Mouse (Mus musculus) gastrocnemius, postnatal 4 days (tissue): ENCODE data around the gene D5Ertd579e. TPM values are rescaled to one million over a fixed set of nuclear protein-coding genes. Genes with fewer than 3 reads are reported as not detected.
A peak's percentile ranks its signal among the peaks of the same experiment; 100 is the strongest.

ENCODE experiments used
- DNase-seq, 2 experiments: peaks; one replicate each; pipeline ENCODE4 v3.0.0; 2021 to 2022; ENCODE audit warnings: low spot score in 2 of 2, mixed read lengths in 2 of 2
- total RNA-seq, 2 experiments: library from RNA; stranded (reverse); gene quantifications; 2 replicates each; pipeline ENCODE4 v1.2.3; 2021

Gene D5Ertd579e
- total RNA-seq, 2 experiments from 2014 or later = 61.3 to 72.9 TPM

DNA sequence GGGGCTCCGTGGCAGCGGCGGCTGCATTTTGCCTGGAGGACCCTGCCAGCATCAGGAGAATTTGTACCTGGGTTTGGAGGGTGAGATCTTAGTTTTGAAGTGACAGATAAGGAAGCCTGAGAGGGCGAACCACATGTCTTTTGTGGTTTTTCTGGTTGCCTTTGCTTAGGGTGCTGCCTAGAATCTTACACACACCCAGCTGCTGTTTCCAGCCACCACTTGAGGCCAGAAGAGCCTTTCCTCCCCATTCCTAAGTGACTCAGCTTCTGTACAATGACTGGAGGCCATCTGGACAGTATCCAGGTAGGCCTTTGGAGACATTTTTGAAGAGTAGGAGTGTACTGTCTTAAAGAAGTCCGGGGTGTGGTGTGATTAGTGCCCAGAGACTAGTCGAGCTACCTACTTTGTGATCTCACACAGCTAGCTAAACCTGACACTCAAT lies 26.6 kb upstream of the D5Ertd579e start:
- peak in 1 of 2 experiments; percentile 44 for DNase-seq

DNA sequence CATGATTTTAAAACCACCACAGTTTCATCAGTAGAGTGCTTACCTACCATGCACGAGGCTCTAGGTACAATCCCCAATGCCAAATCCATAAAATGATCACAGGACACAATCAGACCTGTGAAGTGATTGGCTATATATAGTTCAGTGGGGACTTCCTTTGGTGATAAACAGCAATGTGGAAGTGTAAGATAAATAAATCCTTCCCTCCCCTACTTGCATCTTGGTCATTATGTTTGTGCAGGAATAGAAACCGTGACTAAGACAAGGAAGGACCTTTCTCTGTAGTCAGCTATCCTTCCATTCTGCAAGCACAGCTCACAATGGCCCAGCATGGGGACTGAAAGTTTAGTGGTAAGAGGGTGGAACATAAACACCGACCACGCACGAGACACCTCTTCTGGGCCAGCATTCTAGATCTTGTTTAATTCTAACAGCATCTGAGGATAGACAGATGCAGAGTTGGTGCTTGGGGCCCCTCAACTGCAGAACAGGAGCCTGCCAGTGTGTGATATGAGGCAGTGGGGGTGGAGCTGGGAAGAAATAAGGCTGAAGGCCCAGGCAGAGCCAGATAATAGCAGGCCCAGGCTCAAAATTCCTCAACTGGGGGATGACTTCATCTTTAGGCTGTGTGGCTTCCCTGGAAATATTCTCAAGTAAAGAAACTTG lies 25.0 kb upstream of the D5Ertd579e start:
- no peak for DNase-seq

DNA sequence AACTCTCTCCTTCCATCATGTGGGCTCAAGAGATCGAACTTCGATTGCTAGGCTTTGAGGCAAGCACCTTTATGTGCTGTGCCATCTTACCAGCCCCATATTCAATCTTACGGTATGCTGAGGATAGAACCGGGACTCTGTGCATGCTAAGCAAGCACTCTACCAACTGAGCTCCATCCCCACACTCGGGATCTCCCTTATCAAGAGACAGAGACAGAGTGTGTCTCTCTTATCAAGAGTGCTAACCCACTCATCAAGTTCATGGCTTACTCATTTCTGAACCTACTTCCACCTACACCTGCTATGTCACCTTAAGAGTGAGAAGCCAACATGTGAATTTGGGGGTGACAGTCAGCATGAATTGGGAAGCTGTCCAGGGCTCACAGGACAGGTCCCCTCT lies 24.4 kb upstream of the D5Ertd579e start:
- DNase-seq = no peak

DNA sequence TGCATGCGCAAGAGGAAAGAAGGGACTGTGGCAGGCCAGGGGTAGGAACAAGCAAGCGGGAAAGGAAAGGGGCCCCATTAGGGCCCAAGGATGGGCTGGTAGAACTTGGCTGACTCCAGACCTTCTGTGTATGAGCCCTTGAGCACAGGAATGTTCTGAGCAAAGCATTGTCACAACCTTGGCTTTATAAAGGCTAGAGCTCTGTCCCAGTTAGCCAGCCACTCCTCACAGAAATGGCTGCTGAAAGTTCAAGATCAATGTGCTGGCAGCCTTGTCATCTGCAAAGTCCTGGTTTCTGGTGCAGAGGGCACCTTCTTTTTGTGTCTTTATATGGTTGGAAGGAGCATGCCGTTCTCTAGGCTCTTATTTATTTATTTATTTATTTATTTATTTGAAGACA lies 23.8 kb upstream of the D5Ertd579e start:
- no peak for DNase-seq

DNA sequence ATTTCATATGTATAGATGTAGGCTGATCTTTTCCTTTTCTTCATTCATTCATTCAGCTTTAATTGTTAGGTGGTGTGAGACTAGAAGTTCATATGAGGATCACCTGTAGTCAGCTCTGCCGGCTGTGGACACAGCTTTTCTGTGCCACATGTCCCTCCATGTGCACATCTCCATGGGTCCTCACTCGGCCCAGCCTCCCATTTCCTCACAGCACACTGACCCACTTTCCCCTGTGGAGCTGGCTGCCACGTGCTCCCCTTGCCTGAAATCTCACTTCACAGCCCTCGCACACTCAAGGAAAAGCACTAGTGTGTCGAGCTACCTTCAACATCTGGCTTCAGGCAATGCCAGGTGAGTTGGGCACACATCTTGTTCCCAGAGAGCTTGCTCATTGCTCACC lies 23.3 kb upstream of the D5Ertd579e start:
- DNase-seq = no peak

DNA sequence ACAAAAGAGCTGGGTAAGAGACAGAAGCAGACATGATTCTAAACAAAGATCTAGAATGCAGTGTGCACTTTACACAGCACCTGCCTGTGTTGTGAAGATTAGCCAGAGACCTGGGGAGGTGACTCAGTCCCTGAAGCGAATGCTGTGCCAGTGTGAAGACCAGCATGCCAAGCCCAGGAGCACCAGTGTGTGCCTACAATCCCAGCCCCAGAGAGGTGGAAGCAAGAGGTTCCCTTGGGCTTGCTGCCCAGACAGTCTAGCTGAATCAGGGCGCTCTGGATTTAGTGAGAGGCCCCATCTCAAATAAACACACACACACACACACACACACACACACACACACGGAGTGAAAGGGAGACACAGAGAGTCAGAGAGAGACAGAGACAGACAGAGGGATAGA lies 22.1 kb upstream of the D5Ertd579e start:
- no peak for DNase-seq

DNA sequence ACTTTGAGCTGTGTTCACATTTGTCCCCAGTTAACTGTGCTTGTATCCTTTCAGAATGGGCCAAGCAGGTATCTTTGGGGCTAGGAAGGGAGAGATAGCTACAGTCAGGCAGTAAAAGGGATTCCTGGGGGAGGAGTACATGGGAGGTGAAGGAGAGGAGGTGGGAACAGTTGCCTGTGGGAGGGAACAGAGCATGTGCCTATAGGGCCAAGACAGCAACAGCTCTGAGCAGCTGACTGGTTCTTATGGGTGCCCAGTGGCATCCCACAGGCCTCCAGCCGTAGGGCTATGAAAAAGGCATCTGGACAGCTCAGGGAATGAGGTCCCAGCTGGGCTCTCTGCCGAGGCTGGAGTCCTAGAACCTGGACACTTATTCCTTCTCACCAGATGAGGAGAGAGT lies 21.0 kb upstream of the D5Ertd579e start:
- no peak for DNase-seq

DNA sequence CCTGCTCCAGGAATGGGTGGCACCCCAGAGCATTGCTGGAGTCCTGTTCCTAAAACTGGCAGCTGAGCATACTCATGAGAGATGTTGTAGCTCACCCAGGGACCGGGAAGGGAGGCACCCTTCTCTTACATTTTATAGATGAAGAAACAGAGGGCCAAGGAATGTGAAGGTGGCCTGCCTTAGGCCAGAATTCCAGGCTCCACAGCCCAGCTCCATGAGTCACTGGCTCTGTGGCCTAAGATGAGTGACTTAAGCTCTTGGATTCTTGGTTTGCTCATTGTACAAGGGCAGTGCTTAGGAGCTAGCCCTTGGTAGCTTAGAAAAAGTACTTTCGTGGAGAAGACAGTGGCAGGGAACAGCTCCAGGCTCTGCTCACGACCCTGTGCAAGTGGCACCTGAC lies 19.0 kb upstream of the D5Ertd579e start:
- DNase-seq = peak in 1 of 2 experiments; percentile 13

DNA sequence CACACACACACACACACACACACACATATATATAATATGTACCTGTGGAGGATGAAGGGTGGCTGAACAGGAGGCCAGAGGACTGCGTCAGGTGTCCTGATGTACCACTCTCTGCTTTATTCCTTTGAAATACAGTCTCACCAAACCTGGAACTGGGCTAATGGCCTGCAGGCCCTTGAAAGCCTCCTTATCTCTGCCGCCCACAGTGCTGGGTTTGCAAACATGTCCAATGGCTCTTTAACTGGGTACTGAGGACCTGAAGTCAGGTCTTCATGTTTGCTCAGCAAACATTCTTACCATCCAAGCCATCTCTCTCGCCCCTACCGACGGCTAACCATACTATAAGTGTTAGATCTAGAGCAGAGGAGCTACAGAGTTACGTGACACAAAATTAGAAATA lies 17.9 kb upstream of the D5Ertd579e start:
- DNase-seq = no peak

DNA sequence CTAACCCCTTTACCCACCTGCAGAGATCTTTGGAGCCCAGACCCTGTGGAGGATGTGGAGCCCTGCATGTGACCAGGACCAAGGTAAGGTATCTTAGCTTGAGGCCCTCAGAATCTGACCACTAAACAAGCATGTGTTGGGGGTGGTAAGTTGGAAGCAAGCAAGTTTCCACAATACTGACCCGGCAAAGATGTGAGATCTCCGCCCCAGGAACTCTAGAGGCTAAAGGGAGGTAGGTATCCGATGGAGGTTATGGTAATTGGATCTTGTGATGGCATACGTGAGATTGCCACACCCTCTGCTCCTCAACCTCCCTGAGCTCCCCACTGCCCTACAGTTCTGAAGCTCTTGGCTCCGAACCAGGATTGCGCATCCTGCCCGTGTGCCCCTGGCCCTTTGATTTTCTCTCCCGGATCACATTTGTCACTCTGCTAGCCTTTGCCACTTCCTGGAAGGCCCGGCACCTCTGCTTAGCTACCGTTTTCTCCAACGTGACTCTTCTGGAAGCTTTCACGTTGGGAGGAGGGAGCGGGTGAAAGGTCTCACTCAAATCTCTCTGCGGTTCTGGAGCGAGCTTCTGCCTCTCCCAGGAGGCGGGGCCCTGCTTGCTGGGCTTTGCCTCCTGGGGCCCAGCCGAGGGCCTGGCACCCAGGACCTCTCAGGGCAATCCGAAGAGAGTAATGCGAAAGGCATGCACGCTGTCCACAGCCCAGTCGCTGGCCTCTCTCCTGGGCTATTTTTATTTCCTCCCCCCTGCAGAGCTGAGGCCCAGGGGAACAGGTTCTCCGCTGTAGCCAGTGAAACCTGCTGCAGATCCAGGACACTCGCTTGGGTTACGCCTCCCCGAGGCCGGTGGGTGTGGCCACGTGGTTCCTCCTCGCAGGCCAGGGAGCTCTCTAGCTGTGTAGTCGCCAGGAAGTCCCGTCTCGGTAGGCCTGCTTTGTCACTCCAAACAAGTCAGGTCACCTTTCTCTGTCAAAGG lies 17.0 kb upstream of the D5Ertd579e start:
- DNase-seq = peak; percentile 55 to 81

DNA sequence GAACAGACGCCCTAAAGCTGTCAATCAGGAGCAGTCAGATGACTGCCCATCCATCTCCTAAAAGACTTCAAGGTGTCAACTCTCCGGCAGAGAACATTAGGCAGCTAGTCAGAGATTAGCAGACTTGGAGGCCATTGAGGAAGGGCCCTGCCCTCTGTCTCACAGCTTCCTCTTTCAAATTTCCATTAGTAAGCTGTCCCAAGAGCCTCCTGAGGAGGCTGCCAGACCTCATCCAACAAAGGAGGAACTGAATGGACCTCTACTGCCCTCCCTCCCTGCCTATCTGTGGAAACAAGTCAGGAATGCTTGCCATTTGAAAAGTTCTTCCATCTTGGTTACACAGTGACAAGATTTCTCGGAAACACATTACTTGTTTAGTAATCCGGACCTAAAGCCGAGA lies 16.0 kb upstream of the D5Ertd579e start:
- no peak for DNase-seq

DNA sequence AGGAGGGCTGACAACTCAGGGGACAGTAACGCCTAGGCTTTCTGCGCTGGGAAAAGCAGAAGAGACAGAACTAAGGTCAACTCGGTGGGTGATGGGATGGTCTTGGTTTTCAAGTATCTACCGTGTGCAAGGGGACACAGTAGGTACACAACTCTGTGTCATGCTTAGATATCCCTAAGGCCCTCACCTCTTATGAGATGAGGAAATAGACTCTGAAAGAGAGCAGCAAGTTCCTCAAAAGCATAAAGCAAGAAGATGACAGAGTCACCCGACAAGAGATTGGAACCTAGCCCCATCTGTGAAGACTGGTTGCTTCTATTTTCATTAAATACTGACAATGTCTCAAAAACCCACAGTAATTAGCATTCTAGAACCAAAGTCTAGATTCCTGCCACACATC lies 10.0 kb upstream of the D5Ertd579e start:
- no peak for DNase-seq

DNA sequence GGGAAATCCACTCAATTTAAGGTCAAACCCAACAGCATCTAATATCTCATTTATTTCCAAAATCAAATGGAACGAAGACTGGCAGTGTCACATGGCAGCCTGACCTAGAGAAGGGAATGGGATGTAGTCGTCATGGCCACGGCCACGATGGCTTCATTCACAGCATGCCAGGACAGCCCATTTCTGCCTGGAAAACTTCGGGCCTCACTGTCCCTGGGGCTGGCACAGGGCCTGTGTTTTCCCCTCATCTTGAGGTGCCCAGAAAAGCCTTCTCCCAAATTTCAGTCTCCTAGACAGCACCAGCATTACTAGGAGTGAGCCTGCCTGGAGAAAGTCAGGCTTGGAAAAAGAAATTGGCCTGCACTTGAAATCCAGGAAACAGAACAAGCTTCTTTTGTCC lies 9.6 kb upstream of the D5Ertd579e start:
- DNase-seq = no peak

DNA sequence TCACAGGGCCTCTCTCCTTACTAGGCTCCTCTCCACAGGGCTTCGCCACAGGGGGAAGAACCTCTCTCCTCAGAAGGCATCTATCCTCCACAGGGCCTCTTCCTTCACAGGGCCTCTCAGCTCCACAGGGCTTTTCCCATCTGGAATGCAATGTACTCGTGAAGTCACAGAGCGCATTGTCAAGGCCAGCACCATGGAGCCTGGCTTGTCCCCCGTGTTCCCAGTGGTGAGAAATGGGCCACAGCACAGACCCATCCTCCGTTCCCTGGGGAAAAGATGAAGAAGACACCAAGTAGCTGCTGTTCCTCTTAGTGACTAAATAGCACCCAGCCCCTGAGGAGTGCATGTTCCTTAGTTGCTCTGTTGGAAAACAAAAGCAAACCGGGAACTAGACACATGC lies 8.9 kb upstream of the D5Ertd579e start:
- DNase-seq = no peak

DNA sequence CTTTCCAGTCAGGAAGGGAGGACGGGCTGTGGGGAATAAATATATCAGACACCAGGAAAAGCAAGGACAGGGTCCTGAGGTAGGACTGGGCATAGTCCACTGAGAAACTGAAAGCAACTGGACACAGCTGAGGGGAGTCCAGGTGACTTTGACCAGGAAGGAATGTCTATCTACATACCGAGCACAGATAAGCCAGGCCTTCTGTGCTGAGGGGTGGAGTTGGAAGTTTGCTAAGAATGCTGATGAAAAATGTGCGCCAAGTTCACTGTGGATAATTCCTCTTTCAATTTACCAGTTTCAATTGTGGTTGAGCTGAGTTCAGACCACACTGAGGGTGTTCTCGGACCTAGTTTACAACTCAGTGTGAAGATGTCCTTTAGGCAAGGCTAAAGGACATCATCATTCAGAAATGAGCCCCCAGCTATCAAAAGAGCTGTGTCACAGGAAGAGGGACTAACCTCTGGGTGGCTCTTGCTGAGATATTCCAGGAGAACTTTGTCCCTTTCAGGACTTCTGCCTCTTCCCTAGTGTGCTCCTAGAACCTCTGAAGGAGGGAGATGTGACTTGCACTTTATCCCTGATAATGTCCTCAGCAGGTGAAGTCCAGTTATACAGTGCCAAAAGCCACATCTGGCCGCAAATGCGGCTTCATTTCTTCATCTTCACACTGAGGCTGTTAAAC lies 5.3 kb upstream of the D5Ertd579e start:
- no peak for DNase-seq

DNA sequence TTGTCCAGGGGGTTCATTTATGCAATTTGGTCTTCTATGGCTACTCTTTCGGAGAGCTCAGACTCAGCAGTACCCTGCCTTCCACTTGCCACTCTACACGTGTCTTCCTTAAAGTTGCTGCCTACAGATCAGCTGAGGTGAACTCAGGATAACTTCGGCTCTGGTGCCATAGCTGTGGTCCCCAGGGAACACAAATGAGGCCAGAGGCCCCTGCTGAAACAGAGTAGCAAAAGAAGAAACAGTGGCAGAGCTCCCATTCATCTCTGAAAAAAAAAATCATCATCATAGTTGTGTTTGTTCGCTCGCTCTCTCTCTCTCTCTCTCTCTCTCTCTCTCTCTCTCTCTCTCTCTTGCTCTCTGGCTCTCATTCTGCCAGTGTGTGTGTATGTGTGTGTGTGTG lies 2.9 kb upstream of the D5Ertd579e start:
- no peak for DNase-seq

DNA sequence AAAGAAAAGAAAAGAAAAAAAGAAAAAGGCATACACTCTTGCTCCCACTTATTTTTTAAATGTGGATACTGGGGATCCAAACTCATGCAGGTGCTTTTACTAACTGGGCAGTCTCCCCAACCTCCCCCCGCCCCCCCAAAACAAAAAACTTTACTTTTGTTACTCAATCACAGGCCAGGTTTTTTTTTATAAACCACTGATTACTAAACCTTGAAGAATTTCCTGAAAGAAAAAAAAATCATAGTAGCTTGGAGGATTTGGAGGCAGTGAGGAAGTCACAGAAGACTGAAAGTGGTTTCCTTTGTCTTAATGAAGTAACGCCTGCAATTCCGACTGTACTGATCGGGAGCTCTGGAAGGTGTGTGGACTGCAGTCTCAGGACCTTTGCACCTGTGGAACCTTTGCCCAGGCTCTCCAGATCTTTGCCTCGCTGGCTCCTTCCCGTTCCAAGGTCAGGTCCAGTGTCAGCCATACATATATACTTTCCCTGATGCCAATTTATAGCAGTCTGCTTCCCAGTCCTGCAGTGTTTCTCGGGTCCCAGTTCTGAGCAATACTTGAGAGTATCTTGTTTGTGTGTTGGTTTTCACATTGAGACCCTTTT lies 2.3 kb upstream of the D5Ertd579e start:
- DNase-seq = no peak

DNA sequence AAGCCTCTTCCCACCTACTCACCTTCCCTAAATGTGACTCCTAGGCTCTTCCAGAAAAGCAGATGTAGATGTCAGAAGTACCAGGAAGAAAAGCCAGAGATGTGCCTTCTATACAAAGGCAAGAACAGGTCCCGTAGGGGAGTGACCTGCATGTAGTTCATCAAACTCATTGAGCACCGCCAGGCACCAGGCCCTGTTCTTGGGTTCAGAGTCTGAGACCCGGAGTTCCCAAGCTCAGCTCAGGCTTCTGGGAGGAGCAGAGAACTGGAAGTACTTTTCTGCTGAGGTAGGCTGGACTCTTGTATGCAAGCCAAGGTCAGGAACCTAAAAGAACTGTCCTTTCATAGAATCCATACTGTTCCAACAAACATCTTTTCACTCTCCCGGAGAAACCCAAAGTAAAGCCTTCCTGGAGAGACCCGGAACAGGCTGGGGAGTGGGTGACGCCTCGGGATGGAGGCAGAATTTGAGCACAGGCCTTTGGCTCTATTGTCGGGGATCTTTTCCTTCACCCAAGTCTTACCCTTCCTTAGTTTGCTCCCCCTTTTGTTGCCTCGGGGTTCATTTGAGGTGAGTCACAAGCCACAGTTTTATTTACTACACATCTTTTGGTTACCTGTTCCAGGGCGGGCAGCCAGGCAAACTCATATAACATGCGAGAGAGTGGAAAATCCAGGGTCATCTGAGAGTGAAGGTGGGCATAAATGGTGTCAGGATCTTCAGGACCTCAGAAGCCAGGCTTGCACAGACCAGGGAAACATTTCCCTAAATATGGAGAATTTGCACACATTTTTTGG lies 878 bp upstream of the D5Ertd579e start:
- DNase-seq = no peak

DNA sequence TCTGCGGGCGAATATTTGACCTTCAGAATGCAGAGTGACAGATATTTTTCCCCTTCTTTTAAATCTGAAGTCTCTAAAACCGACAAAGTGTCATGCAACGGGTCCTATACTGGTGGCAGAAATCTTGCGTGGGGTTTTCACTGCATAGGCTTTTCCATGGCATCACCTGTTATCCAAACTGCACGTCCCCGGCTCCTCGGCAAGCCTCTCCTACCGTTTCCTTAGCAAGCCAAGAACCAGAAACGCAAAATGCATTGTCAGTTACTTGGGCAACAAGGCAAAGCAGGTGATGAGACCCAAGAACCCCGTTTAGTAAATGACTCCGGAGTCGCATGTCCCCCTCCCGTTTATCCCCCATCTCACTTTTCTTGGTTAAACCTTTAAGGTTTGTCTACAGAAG lies 819 bp downstream of the D5Ertd579e start:
- no peak for DNase-seq

DNA sequence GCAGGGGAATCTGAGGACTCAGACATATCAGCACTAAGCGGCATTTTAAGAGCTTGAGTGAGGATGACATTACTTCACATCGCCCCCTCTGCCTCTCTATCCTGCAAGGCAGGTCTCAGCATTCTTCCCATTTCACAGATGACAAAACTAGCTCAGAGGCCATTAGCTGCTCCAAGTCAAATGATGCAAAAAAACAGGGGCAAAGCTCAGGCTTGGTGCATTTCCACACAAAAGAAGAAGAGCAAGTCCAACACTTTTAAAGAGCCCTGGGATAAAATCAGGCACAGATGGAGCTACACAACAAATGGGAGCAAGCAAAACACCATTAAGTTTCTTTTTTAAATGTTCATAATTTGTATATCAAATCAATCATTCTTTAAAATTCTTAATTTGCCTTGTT lies 2.2 kb downstream of the D5Ertd579e start:
- DNase-seq = no peak

DNA sequence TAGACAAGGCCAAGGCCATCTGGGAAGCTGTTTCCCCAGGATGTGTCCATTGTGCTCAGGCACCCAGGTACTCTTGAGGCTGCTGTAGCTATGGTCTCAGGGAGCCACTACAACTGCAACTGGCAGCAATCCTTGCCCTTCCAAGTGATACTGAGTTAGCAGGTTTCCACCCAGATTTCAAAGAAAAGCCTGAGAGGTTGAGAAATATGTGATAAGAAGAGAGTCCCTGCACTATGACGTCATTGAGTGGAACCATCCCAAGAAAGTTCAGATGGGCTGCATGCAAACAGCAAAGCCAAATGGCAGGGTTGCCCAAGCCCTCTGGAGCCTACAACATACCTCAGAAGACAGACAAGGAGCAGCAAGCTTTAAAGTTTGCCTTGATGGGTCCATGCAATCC lies 4.4 kb downstream of the D5Ertd579e start:
- DNase-seq = no peak
